Mouse (Mus musculus): ENCODE results near the gene Gpr82.

DNA sequence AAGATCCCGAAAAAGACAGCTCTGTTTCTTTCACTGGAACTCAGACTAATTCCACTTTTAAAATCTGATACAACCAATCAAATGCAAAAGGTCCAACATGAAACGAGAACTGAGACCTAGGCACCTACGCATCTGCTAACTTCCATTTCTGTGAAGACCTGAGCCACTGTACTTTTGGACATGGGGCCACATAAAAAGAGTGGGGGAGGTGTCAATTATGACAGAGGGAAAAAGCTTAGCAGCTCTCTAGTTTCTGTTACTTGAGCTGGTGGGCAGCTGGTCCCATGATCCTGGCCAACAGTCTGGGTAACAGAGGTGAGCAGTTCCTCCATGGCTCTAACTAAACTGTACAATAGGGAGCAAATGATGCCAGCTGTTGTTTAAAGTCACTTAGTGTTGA is 11.8 kb downstream of the Gpr82 start:
- TF ChIP-seq EP300 (optimal IDR thresholded peaks at IDR 0.05), result no peak
- no peak for TF ChIP-seq CTCF (IDR thresholded peaks at IDR 0.05; ENCODE audit: low read depth)
